Mouse (Mus musculus): Measurements from ENCODE around the gene Klhl26.

Klhl26 gene

DNA sequence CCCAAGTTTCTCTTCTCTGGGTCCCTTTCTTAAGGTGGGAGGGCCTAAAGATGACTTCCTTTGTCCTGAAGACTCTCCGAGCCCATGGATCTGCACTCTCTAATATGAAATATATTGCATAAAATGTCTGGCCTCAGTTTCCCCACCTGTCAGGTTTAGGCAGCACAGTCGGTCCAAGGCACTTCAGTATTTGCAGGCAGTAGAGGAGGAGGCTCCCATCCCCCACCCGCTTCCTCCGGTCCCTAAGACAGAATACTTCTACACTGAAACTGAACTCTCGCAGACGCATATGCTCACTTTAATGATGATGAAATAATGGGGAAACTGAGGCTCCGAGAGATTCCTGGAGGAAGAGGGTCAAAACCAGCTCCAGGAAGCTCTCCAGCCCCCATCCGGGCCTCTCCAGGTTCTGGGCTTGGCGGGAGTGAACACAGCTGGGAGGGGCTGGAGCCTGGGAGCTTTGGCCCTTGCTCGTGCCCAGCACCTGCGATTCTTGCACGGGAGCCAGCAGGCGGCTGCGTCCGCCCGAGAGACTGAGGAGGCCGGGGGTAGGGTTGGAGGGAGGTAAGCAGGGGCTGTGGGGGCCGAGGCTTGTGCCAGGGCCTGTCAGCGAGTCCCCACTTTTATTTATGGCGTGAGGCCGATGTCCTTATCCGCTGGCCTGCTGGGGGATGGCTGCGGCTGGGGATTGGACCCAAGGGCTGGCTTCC, 25.2 kb upstream of the Klhl26 start:
- no peak for DNase-seq (ENCODE audit: low spot score)

DNA sequence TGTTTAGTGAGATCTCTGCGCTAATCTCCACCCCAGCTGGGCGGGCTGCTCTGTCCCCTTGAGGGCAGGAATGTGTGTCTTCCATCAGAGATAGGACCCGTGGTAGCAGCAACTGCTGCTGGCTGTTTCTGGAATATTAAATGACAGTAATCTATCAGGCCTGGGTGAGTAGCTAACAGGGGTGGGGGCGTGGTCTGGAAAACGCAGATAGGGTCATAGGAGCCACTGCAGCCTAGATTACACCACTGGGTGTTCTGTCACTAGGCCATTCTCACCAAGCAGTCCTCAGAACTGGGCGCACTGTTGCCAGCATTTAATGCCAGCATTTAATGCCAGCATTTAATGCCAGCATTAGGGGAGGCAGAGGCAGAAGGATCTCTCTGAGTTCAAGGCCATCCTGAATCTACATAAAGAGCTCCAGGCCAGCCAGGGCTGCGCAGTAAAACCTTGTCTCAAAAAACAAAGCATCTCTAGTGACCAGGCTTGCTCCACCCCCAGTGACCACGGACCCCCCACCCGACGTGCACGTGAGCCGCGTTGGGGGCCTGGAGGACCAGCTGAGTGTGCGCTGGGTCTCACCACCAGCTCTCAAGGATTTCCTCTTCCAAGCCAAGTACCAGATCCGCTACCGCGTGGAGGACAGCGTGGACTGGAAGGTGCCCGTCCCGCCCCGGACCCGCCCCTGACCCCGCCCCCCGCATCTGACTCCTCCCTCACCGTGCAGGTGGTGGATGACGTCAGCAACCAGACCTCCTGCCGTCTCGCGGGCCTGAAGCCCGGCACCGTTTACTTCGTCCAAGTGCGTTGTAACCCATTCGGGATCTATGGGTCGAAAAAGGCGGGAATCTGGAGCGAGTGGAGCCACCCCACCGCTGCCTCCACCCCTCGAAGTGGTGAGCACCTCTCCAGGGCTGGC, 23.9 kb upstream of the Klhl26 start:
- no peak for DNase-seq (ENCODE audit: low spot score)

DNA sequence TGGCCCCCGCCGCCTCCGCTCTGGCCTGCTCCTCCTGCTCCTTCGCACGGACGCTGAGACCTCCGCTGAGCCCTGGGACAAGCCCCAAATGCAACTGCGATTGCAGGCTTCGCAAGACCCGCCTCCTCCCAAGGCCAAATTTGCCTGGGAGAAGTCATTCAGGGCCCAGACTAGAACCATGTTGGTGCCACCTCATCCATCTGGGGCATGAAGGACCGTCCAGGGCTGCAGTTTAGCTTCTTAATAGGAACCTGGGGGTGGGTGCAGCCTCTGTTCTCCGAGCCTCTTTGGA, 18.9 kb upstream of the Klhl26 start:
- DNase-seq (ENCODE audit: low spot score) = no peak

DNA sequence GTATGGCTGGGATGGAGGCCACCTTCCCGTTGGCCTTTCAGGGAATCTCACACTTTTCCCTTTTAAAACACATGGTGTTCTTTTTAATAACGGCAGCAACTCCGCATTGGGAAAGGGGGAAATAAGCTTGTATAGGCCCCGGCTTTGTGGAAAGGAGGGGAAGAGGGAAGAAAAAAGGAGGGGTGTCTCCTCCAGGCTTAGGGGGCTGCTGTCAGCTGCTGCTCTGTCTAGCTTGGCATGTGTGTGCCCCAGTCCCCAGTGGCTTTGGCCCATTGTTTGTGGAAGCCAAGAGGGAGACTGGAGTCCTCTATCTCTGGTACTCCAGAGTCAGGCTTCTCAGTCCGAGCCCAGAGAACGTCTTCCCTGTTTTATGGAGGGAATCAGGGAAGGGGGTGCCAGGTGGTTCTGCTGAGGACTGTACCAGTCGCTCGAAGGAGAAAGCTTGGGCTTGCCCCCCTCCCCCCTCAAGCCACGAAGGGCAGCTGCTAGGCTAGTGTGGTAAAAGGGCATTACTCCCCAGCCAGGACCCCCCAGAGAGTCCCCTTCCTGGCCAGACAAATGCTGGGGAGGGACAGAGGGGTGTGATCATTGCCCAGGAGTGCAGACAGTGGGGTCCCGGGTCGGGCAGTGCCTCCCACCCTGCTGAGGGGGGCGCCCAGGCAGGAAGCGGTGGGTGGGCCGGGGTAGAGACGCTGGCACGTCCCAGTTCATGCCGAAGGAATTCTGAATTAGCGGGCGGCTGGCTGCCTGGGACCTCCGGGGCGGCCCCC, 18.4 kb upstream of the Klhl26 start:
- DNase-seq (ENCODE audit: low spot score) = no peak

DNA sequence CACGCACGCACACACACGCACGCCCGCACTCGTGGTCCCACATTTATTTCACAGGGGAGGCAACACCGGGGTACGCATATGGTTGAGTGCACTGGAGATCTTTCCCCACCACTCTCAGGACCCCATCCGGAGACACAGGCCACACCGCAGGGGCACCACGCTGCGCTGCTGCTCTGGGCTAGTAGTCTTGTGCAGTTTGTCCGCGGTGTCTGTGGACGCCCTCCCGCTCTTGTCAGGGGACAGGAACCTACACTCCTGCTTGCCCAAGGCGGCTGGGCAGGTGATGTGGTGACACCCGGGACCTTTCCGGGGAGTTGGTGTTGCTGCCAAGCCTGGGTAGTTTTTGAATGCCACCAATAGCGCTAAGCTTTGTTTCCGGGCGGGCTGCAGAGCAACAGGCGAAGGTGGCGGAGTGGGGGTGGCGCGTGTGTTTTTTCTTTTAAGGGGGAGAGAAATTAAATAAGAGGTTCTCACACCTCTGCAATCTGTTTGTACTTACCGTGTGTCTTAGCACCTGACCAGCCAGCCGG, 17.7 kb upstream of the Klhl26 start:
- DNase-seq (ENCODE audit: low spot score) = no peak

DNA sequence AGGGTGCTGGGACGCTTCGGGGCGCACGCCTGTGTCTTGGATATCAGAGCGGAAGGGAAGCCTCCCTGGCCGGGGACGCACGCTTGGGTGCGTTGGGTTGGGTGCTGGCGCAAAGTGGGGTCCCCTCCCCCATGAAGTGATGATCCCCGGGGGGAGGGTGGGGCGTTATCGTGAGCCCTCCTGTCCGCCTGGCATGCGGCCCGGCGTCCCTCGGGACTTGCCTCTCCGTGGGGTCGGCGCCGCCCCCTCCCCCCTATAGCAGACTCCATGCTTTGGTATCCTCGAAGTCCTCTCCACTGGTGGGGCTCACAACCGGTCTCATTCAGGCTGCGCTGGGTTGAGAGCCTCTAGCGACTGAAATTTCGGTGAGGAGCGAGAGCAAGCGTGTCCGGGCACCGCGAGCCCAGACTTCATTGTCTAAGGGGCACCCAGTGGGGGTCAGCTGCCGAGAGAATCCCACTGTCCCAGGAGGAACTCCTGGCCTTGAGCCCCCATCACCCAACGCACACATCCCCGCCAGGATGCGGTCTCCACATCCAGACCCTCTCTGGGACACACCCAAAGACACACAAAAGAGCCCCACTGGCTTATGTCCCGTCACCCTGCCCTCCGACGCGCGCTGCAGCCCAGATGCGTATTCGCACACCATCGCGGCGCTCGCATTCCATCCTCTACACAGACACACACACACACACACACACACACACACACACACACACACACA, 17.1 kb upstream of the Klhl26 start:
- no peak for DNase-seq (ENCODE audit: low spot score)

DNA sequence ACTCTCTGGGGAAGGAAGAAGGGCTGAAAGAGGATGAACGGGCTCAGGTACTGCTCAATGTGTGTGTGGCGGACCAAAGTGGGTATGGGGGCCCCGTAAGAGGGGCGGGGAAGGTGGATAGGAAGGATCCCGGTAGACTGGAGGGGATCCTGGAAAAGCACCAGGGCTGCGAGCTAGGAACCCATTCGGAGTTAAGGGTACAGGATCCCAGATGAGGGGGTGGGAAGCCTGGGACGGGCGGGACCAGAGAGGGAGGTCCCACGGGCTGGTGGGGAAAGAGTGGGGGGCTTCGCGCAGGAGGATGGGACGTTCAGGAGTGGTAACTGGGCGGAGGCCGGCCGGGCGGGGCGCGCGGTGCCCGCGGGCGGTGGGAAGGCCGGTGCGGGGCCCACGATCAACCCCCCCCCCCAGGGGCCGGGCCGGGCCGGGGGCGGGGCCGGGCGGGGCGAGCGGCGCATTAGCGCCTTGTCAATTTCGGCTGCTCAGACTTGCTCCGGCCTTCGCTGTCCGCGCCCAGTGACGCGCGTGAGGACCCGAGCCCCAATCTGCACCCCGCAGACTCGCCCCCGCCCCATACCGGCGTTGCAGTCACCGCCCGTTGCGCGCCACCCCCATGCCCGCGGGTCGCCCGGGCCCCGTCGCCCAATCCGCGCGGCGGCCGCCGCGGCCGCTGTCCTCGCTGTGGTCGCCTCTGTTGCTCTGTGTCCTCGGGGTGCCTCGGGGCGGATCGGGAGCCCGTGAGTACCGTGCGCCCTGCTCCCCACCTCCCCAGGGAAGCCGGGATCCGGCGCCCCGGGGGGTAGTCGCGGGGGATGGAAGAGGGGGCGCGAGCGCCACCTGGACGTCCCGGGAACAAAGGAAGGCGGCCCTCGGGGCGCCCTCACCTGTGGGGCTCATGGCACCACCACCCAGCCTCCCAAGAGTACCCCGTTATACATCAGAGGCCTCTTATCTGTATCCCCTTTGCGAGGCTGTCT, 16.2 kb upstream of the Klhl26 start, which contains the start of gene Crlf1:
TSS of gene Crlf1 (plus strand) at position 495 of the 977 bp plus-strand sequence.
- no peak for DNase-seq (ENCODE audit: low spot score)

DNA sequence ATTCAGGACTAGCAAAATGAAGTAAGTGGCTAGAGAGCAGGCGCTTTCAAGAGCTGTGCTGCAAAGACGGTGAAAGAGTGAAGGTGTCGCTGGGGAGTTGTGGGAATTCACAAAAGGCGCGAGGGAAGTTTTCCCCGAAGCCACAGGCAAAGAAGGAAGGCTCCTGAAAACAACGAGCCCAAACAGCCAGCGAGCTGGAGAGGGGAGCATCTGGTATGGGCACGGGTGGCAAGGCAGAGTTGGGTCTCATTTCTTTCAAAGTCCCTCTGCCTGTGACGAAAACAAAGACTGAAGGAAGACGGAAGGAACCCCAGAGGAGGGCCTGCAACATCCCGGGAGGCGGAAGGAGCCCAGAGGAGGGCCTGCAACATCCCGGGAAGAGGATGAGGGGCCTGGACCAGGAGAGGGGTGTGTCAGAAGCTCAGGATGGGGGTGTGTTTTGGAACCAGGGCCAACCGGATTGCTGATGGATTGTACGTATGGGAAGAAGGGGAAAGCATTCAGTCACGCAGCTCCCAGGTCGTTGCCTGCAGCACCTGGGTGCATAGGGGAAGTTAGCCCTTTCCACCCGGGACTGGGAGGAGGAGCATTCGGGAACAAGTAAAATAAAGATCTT, 14.2 kb upstream of the Klhl26 start:
- DNase-seq (ENCODE audit: low spot score) = no peak

DNA sequence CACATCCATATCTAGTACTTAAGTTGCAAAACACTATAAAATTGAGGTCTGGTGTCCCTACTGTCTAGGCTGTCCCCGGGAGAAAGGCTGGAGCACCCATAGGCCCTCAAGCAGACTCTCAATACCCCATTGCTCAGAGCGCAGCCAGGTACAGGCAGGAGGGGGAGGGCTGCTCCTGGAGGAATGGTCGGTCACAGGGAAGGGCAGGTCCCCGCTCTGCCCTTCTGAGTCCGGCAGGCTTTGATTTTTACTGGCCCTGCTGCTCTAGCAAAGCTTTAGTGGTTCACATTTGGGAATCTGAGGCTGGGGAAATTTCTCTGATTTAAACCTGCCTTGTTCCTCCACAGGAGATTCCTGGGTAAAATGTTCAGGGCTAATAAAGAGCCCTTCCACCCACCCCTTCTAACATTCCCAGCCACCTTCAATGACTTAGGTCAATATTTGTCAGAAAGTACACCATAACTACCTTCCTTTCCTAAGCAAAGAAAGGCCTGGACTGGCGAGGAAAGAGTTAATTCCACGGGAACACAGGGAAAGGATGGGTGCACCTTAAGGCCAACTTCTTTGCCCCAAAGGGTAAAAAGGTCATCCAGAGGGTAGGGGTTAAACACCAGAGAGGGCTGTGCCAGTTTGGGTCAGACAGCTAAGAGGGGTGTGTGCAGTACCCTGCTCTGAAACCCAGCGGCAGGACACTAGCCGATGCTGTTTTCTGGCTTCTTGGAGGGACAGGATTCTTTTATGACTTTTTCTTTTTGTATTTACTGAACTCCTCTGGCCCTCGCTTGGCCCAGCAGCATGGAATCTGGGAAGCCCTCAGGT, 13.5 kb upstream of the Klhl26 start:
- DNase-seq (ENCODE audit: low spot score) = no peak

DNA sequence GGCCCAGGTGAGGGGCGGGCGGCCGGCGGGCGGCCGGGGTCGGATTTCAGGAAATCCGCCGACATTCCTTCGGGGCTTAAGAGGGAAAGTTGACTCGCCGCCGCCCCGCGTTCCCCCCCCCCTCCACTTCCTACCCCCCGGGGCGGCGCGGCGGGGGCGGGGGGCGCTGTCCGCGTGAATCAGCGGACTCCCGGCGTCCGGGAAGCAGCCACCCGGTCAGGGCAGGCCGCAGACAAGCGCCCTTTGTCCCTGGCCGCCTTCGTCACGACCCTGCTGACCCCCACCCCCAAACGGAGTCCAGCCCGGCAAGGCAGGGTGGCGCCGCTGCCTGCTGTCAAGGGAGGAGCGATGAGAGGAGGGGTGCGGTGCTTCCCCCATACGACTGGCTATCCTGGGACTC, 12.8 kb upstream of the Klhl26 start:
- DNase-seq (ENCODE audit: low spot score) = no peak

DNA sequence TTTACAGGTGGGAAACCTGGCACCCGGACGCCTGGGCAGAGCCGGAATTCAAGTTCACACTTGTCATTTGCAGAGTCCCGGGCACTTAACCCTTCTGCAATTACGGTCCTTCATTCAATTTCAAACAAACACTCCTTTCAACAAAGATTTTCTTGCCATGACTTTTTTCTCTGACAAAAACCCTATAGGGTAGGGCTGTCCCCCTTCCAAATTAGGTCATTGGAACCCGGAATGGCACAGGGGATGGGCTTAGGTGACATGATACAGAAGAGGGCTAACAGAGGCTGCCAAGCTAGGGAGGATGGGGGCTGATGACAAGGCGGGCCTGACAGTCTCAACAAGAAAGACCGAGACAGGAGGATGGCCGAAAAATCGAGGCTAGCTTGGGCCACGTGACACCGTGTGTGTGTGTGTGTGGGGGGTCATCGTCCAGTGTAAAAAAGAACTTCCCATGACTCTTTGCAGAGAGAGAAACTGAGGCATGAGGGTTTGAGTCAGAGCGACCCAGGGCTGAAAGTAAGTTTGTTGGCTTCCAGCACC, 12.2 kb upstream of the Klhl26 start:
- no peak for DNase-seq (ENCODE audit: low spot score)

DNA sequence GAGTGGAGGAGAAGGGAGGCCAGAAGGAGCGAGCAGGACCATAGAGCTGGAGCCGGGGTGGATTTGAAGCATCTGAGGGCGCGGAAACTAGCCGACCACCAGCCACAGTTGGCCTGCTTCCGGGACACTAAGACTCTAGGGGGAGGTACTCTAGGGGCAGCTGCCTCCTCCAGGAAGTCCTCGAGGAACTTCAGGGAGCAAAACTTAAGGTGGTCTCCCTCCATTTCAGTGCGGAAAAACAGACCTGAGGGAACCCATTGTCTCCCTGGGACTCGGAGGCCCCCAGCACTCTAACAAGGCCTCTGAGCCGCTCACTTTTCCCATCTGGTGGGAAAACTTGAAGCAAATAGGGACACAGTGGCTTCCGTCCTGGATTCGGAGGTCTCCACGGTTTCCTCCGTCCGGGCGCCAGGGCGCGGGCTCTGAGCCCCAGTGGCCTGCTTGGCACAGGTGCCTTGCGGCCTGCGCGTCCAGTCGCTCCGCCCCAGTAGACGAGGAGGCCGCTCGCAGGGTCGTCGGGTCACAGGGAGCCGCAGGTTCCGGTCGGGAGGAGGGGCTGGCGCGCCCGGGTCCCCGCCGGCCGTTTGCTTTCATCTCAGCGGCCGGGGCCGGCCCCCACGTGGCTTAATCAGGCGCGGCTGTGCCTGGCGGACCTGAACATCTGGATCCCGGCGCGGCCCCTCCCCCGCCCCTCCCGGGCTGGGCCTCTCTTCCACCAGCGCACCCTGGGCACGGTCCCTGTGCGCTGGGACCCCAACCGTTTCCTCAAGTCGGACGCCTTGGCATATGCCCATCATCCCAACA, 11.4 kb upstream of the Klhl26 start:
- DNase-seq (ENCODE audit: low spot score) = no peak

DNA sequence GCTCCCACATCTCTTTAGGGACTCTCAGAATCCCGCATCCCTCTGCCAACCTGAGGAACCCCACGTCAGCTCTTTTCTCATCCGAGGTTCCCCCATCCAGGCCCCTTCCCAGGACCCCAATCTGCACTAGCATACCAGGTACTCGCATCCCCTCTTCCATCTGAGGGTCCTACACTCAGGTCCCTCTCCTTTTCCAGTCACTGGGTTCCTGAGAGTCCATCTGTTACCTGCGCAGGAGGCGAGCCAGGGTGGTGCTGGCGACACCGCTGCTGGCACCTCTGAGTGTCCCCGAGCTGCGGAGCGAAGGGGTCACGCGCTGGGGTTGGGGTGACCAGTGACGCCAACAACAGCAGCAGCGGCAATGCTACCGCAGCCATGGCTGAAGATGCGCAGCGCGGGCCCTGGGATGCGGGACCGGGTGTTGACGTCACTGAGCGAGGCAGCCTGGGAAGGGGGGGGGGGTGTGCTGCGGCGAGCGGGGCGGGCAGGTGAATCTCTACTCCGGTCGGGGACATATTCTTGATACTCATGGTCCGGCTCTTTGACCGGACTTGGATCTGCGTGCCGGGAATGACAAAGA, 10.3 kb upstream of the Klhl26 start, which contains the start of gene Tmem59l:
TSS of gene Tmem59l (minus strand) at position 418 of the 580 bp plus-strand sequence.
- DNase-seq (ENCODE audit: low spot score) = no peak

DNA sequence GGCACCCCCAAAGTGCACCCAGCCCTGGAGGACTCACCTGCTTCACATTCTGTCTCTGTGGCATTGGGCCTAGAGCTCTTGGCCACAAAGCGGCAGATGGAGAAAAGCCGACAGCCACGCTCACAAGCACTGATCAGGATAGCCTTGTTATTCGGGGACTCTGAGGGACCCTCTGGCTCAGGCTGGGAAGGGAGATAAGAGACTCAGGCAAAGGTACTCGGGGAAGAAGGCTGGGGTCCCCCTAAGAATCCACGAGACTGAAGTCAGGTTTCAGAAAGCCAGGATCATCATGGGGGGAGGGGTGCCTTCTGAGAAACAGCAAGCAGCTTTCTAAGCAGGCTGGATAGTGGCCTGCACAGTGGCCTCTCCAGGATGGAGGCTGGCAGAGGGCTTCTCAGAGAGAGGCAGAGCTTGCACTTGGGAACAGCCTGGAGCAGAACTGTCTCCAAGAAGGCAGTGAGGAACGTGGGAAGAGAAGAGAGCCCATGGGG, 9.5 kb upstream of the Klhl26 start:
- DNase-seq (ENCODE audit: low spot score) = no peak

DNA sequence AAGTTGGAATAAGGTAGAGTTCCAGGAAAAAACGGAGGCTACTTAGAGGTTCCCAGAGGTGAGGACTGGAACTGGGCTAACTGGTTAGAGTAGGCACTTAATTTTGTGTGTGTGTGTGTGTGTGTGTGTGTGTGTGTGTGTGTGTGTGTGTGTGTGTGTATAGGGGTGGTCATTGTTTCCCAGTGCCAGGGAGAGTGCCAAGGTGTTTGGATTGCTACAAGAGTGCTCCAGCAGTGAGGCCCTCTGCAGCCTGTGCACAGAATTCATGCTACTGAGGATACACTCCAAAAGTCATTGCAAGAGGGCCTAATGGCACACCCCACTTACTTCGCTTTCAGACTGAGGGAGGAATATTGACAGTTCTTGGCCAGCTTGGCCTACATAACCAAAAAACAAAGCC, 6.2 kb upstream of the Klhl26 start:
- no peak for DNase-seq (ENCODE audit: low spot score)

DNA sequence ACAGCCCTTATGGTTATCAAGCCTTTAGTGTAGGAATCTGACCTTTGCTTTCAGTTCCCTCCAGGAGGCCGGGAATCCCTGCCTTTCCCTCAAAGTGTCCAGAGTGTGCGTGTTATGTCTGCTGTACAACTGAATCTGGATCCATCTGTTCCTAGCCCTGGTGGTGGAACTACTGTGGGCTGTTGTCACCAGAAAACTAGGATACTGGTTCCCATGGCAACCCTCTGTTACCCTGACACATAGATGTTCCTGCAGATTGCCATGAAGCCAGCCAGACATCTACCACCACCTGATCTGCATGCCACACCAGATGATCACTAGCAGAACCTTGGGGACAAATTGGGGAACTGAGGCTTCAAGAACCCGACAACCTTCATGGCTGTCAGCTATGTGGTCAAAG, 5.1 kb upstream of the Klhl26 start:
- DNase-seq (ENCODE audit: low spot score) = no peak

DNA sequence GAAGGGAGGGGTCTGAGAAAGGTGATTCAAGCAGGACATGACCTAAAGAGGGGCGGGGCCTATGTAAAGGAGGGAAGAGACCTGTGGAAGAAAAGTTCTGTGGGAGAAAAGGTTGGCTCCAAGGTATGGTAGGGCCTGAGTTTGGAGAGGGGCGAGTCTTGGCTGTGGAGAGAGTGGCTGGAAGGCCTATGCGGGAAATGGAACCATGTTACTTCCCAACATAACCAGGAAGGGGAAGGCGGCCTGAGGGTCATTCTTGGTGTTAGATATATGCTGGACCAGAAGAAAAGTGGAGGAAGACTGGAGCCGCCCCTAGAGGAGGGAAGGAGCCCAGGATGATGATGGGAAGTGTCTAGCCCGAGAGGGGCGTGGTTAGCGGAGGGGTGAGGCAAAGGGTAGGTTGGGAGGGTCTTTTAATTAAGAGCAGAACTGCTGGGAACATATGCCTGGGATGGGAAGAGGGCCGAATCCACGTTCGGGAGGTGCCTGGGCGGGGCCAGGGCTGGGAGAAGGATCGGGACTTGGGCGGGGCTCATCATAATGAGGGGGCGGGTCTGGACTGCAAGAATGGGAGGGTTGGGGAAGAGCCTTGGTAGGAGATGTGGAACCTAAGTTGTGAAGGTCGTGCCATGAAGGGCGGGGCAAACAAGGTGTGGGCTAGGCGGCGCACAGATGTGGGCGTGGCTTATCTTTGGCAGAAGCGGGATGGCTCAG, 658 bp upstream of the Klhl26 start:
- no peak for DNase-seq (ENCODE audit: low spot score)

All from ovary, postnatal 10 days (tissue).